13 mouse cellular contexts compared by ENCODE assay signal in genomic region chr4:138574800-138575606, GRCm38 (mm10).
A peak's percentile ranks its signal among the peaks of the same experiment; 100 is the strongest.
DNase-seq lines count a peak whose midpoint lies in the region; ATAC-seq lines count a peak whose summit lies in the region.
"Had no signal": no experiment of that assay in that cellular context is flagged by ENCODE, and none has a peak within 500 bp of the region (broad histone marks: within the 10 kb centered on the region; RNA-seq: fewer than 3 reads in every experiment).

No protein-coding gene starts in this region.

- no peak overlapping the region for H3K4me2 ChIP-seq in forebrain, embryonic 13.5 days
- no peak overlapping the region for H3K4me2 ChIP-seq in forebrain, embryonic 14.5 days (ENCODE audit: low read length)
- no peak overlapping the region for H3K4me2 ChIP-seq in hindbrain, embryonic 15.5 days
- no peak overlapping the region for H3K4me2 ChIP-seq in heart, embryonic 11.5 days
- H3K4me2 ChIP-seq: embryonic facial prominence, embryonic 15.5 days; heart, embryonic 12.5 days had no signal

- peaks cover 6% of the 10 kb centered on the region for H3K4me1 ChIP-seq in forebrain, embryonic 13.5 days
- H3K4me1 ChIP-seq in forebrain, embryonic 14.5 days (ENCODE audit: control insufficient read depth, insufficient read depth, low read length), result no peaks in the 10 kb centered on the region
- peaks cover 12% of the 10 kb centered on the region for H3K4me1 ChIP-seq in hindbrain, embryonic 15.5 days (replicated peaks)
- 0 out of 2 replicates have a peak, but pooled peaks cover 2% of the 10 kb centered on the region for H3K4me1 ChIP-seq in heart, embryonic 11.5 days (ENCODE audit: control insufficient read depth, insufficient read depth, low read length)
- H3K4me1 ChIP-seq: embryonic facial prominence, embryonic 15.5 days had no signal

- WGBS in forebrain, embryonic 13.5 days, result 73% methylated on average over 12 of the region's 13 CpGs
- 72% methylated on average over 13 of the region's 13 CpGs for WGBS in forebrain, embryonic 14.5 days
- WGBS in hindbrain, embryonic 15.5 days, result 54% methylated on average over 12 of the region's 13 CpGs
- 66% methylated on average over 13 of the region's 13 CpGs for WGBS in heart, embryonic 11.5 days (ENCODE audit: insufficient replicate concordance)

- 0 out of 2 replicates have a peak overlapping the region, but pooled peaks have one; percentile 12 for H3K9ac ChIP-seq in forebrain, embryonic 13.5 days
- no peak overlapping the region for H3K9ac ChIP-seq in forebrain, embryonic 14.5 days (ENCODE audit: low read length)
- H3K9ac ChIP-seq in hindbrain, embryonic 15.5 days, result no peak overlapping the region
- no peak overlapping the region for H3K9ac ChIP-seq in heart, embryonic 11.5 days (ENCODE audit: low read depth, low read length)
- H3K9ac ChIP-seq: embryonic facial prominence, embryonic 15.5 days; heart, embryonic 12.5 days had no signal

- DNase-seq in forebrain, embryonic 14.5 days (ENCODE audit: low spot score), result no peak
- peak; percentile 75 for DNase-seq in MN1 (ENCODE audit: low spot score)
- DNase-seq in kidney, postnatal 14 days, result peak; percentile 73
- no peak for DNase-seq in spleen, postnatal 14 days (ENCODE audit: low spot score in 2 of 2)
- DNase-seq in T-cell, adult 2 months (ENCODE audit: low spot score), result no peak
- DNase-seq: adrenal gland, postnatal 14 days; cerebellum, adult 9-10 months had no signal

- no peak for ATAC-seq in forebrain, embryonic 13.5 days
- ATAC-seq in forebrain, embryonic 14.5 days, result no peak
- ATAC-seq in hindbrain, embryonic 15.5 days (ENCODE audit: low FRiP score, low read depth), result peak; percentile 79; the same call in 1 of the 2 replicates
- no peak for ATAC-seq in heart, embryonic 11.5 days (replicated peaks; ENCODE audit: insufficient number of reproducible peaks, low FRiP score, low TSS enrichment)

- H3K36me3 ChIP-seq in forebrain, embryonic 13.5 days (ENCODE audit: poor library complexity, severe bottlenecking), result no peaks in the 10 kb centered on the region
- no peaks in the 10 kb centered on the region for H3K36me3 ChIP-seq in forebrain, embryonic 14.5 days (ENCODE audit: control insufficient read depth, insufficient read depth, low read length)
- no peaks in the 10 kb centered on the region for H3K36me3 ChIP-seq in hindbrain, embryonic 15.5 days
- H3K36me3 ChIP-seq in heart, embryonic 11.5 days (ENCODE audit: control insufficient read depth, insufficient read depth, low read length), result no peaks in the 10 kb centered on the region
- H3K36me3 ChIP-seq: embryonic facial prominence, embryonic 15.5 days; heart, embryonic 12.5 days had no signal

- H3K9me3 ChIP-seq in forebrain, embryonic 13.5 days (replicated peaks), result no peaks in the 10 kb centered on the region
- no peaks in the 10 kb centered on the region for H3K9me3 ChIP-seq in forebrain, embryonic 14.5 days (replicated peaks; ENCODE audit: control insufficient read depth, low read length)
- no peaks in the 10 kb centered on the region for H3K9me3 ChIP-seq in hindbrain, embryonic 15.5 days
- no peaks in the 10 kb centered on the region for H3K9me3 ChIP-seq in heart, embryonic 11.5 days (replicated peaks; ENCODE audit: control insufficient read depth, low read length)
- H3K9me3 ChIP-seq: embryonic facial prominence, embryonic 15.5 days; heart, embryonic 12.5 days had no signal

- H3K27me3 ChIP-seq in forebrain, embryonic 13.5 days, result no peaks in the 10 kb centered on the region
- no peaks in the 10 kb centered on the region for H3K27me3 ChIP-seq in forebrain, embryonic 14.5 days (replicated peaks; ENCODE audit: control insufficient read depth, insufficient read depth, low read length)
- no peaks in the 10 kb centered on the region for H3K27me3 ChIP-seq in hindbrain, embryonic 15.5 days
- 0 out of 2 replicates have a peak, but pooled peaks cover 3% of the 10 kb centered on the region for H3K27me3 ChIP-seq in heart, embryonic 11.5 days (ENCODE audit: control insufficient read depth, insufficient read depth, low read length)
- H3K27me3 ChIP-seq: embryonic facial prominence, embryonic 15.5 days had no signal

- H3K27ac ChIP-seq in forebrain, embryonic 13.5 days, result no peak overlapping the region; the same call in 1 of the 2 replicates
- no peak overlapping the region for H3K27ac ChIP-seq in forebrain, embryonic 14.5 days (ENCODE audit: low read depth, low read length)
- H3K27ac ChIP-seq in hindbrain, embryonic 15.5 days (replicated peaks), result peak overlapping the region; percentile 49; the same call in 1 of the 2 replicates
- H3K27ac ChIP-seq in heart, embryonic 11.5 days (ENCODE audit: low read depth, low read length), result no peak overlapping the region
- H3K27ac ChIP-seq: embryonic facial prominence, embryonic 15.5 days had no signal

- no peak overlapping the region for H3K4me3 ChIP-seq in forebrain, embryonic 13.5 days
- no peak overlapping the region for H3K4me3 ChIP-seq in forebrain, embryonic 14.5 days (ENCODE audit: low read depth, low read length)
- no peak overlapping the region for H3K4me3 ChIP-seq in hindbrain, embryonic 15.5 days
- H3K4me3 ChIP-seq in heart, embryonic 11.5 days (ENCODE audit: low read depth, low read length), result no peak overlapping the region
- H3K4me3 ChIP-seq: embryonic facial prominence, embryonic 15.5 days; heart, embryonic 12.5 days; myocyte had no signal

Comparison
In these comparisons a context has a peak if more than half of its experiments do, and no peak if none do; other contexts are left out.
1. DNase-seq: peak in MN1 (single experiment) and kidney, postnatal 14 days (single experiment); none in forebrain, embryonic 14.5 days (single experiment), spleen, postnatal 14 days (0 of 2) and T-cell, adult 2 months (single experiment).